Mouse (Mus musculus) heart, postnatal 0 days (tissue): ENCODE data around the gene Ttbk2. TPM values are rescaled to one million over a fixed set of nuclear protein-coding genes. Genes with fewer than 3 reads are reported as not detected.

Source experiments
- ATAC-seq: fragments of 200-750 bp; cut with Nextera tagmentation; 2 replicates; pipeline ENCODE4 v1.8.0; 2017; ENCODE audit warnings: low read depth, moderate number of reproducible peaks, moderate library complexity; ENCODE audit not compliant: insufficient read depth
- DNase-seq: peaks from one replicate; pipeline ENCODE4 v3.0.0-alpha.2; 2016; ENCODE audit warnings: low spot score
- H3K27ac ChIP-seq: fragments of 300-500 bp; sonication (generic); 2 replicates; pipeline ENCODE4 v1.5.1; 2014; ENCODE audit warnings: low read depth, mild to moderate bottlenecking
- H3K27me3 ChIP-seq: fragments of 300-500 bp; sonication (generic); 2 replicates; pipeline ENCODE4 v1.6.1; 2014; ENCODE audit warnings: low read length, mixed read lengths; ENCODE audit not compliant: control insufficient read depth, insufficient read depth
- H3K36me3 ChIP-seq: fragments of 300-500 bp; sonication (generic); replicated peaks from 2 replicates; pipeline ENCODE4 v1.6.1; 2014; ENCODE audit warnings: low read length, mixed read lengths; ENCODE audit not compliant: control insufficient read depth, insufficient read depth
- H3K4me1 ChIP-seq: fragments of 300-500 bp; sonication (generic); 2 replicates; pipeline ENCODE4 v1.6.1; 2014; ENCODE audit warnings: antibody characterized with exemption; ENCODE audit not compliant: control insufficient read depth, insufficient read depth
- H3K4me2 ChIP-seq: fragments of 300-500 bp; sonication (generic); 2 replicates; pipeline ENCODE4 v1.6.1; 2014; ENCODE audit warnings: low read depth, mild to moderate bottlenecking, low read length, moderate library complexity
- H3K4me3 ChIP-seq: fragments of 300-500 bp; sonication (generic); 2 replicates; pipeline ENCODE4 v1.5.1; 2014; ENCODE audit warnings: low read depth, low read length
- H3K9ac ChIP-seq: fragments of 300-500 bp; sonication (generic); replicated peaks from 2 replicates; pipeline ENCODE4 v1.6.1; 2014; ENCODE audit warnings: low read depth, low read length, mixed read lengths
- H3K9me3 ChIP-seq: fragments of 300-500 bp; sonication (generic); replicated peaks from 2 replicates; pipeline ENCODE4 v1.6.1; 2016; ENCODE audit warnings: low read length; ENCODE audit not compliant: control insufficient read depth
- CTCF ChIP-seq: IDR thresholded peaks from 2 replicates; pipeline ENCODE4 v1.5.1; 2016; ENCODE audit warnings: antibody characterized with exemption, control low read depth, low read depth
- EP300 ChIP-seq: IDR thresholded peaks from 2 replicates; pipeline ENCODE4 v1.6.1; 2016; ENCODE audit warnings: antibody characterized with exemption, low read depth
- WGBS: fragments of 180-500 bp; shearing (Covaris S2); extraction: QIAGEN DNeasy Blood & Tissue Kit; methylation state at CpG from one replicate; pipeline ENCODE4 v1.1.7; 2014; 5-methylcytosine and 5-hydroxymethylcytosine counted together
- polyA plus RNA-seq: library from polyadenylated mRNA; unstranded; fragments of >200 nt; fragmentation: Nextera tagmentation; extraction: Ambion mirVana; gene quantifications from 2 replicates; pipeline ENCODE4 v1.2.1, GENCODE M21; 2015
- total RNA-seq: library from RNA; depleted of rRNA; stranded (reverse); fragments of >200 nt; gene quantifications from 2 replicates; pipeline ENCODE4 v1.2.3, GENCODE M21; 2014; ENCODE audit warnings: low replicate concordance; rRNA removed

Ttbk2 gene
- 5.8 and 14.5 TPM in 2 replicates for total RNA-seq
- polyA plus RNA-seq = 1.4 and 1.8 TPM in 2 replicates

DNA sequence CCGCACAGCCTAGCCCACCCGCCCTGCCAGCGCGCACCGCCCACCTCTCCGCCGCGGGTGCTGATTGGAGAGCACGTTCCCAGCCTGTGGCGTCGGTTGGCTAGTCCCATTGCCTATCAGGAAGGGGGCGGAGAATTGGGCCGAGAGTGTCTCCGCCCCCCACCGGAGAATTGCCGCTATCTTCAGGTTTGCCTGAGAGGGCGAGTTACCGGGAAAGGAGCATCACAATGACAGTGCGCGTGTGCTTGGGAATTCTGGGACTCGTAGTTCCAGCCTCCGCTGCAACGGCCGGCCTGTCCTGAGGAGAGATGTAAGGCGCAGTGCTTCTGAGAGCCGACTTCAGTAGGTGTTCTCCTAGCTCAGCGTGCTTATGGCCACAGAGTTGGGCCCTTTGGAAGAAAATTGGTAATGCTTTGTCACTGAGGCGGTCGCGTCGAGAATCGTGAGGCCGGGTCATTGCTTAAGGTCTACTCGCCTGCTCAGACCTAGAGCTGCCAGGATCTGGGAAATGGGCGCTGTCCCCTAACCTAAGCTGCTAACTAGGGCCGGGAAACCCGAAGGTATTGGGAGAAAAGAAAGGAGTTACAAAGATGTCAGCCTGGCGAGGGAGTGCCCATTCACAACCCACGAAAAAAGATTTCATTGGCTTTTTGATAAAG, at the start of gene Ttbk2:
TSS of gene Ttbk2 (minus strand) at position 181 of the 659 bp plus-strand sequence.
- TF ChIP-seq CTCF (peak; percentile 34), EP300 (no peak)
- H3K9ac ChIP-seq = peak within 1 kb of the TSS; percentile 69
- DNase-seq (peak; percentile 99), ATAC-seq (peak; percentile 100)
- peak within 1 kb of the TSS; percentile 58 for H3K27ac ChIP-seq
- no peaks in the 10 kb centered on the region for H3K27me3 ChIP-seq
- H3K4me1 ChIP-seq = peaks cover 8% of the 10 kb centered on the region; the same call in 1 of the 2 replicates
- peak within 1 kb of the TSS; percentile 86 for H3K4me3 ChIP-seq
- no peaks in the 10 kb centered on the region for H3K9me3 ChIP-seq
- no peaks in the 10 kb centered on the region for H3K36me3 ChIP-seq
- peak within 1 kb of the TSS; percentile 82 for H3K4me2 ChIP-seq
- under 1% methylated on average over 39 of the region's 39 CpGs for WGBS

GRCm38 (mm10) chr2:120896361-120896760, 46.0 kb upstream of the Ttbk2 start:
- WGBS = 96% methylated on average over 3 of the region's 3 CpGs
- Histone ChIP-seq H3K27me3 (no peaks in the 10 kb centered on the region), H3K4me2 (no peak overlapping the region), H3K4me1 (no peaks in the 10 kb centered on the region), H3K4me3 (no peak overlapping the region), H3K9ac (no peak overlapping the region), H3K9me3 (no peaks in the 10 kb centered on the region), H3K36me3 (peaks cover 90% of the 10 kb centered on the region), H3K27ac (no peak overlapping the region)
- DNase-seq = no peak
- no peak for ATAC-seq
- TF ChIP-seq EP300 = no peak
- no peak for TF ChIP-seq CTCF

DNA sequence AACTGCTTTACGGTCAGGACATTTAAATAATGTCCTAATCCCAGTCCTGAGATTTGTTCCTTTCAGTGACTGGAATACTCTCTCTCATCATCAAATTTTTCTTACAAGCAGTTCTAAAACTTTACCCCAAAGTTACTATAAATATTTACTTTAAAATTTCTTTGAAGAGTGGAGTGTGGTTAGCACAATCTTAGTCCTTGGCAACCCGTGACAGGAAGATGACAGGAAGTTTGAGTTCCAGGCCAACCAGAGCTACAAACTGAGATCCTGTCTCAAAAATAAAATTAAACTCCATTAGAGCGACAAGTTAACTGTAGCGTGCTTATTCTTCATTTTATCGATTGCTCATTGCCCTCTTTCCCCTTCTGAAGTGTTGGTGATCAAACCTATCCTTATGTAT, 37.2 kb upstream of the Ttbk2 start:
- WGBS = 91% methylated on average over 5 of the region's 5 CpGs
- Histone ChIP-seq H3K9me3 (no peaks in the 10 kb centered on the region), H3K9ac (no peak overlapping the region), H3K36me3 (peaks cover 52% of the 10 kb centered on the region), H3K4me3 (no peak overlapping the region), H3K27me3 (no peaks in the 10 kb centered on the region), H3K4me2 (no peak overlapping the region), H3K4me1 (no peaks in the 10 kb centered on the region), H3K27ac (no peak overlapping the region)
- TF ChIP-seq CTCF (no peak), EP300 (no peak)
- ATAC-seq (no peak), DNase-seq (no peak)

DNA sequence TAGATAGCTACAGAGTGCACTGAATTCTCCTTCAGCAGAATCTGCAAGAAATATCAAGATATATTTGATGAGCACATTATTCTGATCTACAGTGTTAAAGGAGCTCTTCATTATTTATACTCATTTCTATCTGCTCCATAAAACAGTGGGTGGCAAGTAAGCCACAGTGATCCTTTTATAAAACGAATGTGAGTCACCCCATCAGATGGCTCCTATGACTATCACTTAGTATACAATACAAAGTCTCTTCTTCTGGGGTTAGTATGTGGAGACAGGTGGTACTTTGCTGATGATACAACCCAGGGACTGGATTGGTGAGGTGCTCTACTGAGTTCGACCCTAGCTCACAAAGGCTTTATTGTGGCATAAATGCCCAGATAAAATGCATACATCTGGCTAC, 22.8 kb upstream of the Ttbk2 start:
- TF ChIP-seq CTCF (no peak), EP300 (no peak)
- Histone ChIP-seq H3K4me1 (no peaks in the 10 kb centered on the region), H3K4me3 (no peak overlapping the region), H3K27ac (no peak overlapping the region), H3K9me3 (no peaks in the 10 kb centered on the region), H3K9ac (no peak overlapping the region), H3K4me2 (no peak overlapping the region), H3K36me3 (peaks cover 54% of the 10 kb centered on the region), H3K27me3 (no peaks in the 10 kb centered on the region)
- DNase-seq (no peak), ATAC-seq (no peak)
- 80% methylated on average over 2 of the region's 2 CpGs for WGBS

DNA sequence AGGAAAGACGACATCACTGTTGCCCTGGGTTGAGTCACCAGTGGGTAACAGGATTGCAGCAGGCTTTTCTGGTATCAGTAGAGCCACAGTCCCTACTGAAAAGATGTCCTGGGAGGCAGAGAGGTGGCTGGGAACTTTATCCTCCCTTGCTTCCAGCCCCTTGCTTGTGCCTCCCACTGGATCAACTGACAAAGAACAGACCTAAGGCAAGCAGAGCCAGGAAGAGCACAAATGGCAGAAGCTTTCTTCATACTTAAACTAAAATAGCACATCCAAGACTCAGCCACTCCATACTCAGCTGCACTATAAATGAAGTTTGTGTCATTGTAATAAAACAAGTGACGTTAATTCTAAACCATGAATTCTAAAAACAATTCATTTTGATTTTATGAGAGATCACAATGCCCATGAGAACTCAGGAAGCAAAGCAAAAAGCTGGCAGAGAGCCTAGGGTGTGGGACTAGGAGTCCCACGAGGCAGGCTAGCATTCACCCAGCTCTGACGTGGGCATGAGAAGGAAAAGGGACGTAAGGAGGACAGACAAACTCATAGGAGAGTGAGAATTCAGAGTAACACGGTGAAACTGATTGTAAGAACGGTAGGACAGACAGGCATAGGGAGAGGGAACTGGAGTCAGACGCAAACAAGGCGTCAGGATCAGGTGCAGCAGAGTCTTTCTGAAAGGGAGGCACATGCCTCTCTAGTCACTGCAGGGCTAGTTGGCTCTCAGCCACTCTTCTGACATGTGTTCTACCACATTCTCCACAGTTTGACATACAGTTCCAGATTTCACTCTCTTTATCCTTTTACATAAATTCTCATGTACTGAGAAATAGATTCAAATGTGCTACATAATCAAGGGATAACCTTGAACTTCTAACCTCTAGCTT, 21.3 kb upstream of the Ttbk2 start:
- DNase-seq (peak; percentile 57), ATAC-seq (peak; percentile 80)
- TF ChIP-seq CTCF (no peak), EP300 (no peak)
- Histone ChIP-seq H3K9ac (no peak overlapping the region), H3K4me2 (no peak overlapping the region), H3K27ac (peak overlapping the region; percentile 80), H3K36me3 (peaks cover 42% of the 10 kb centered on the region), H3K9me3 (no peaks in the 10 kb centered on the region), H3K4me3 (no peak overlapping the region), H3K4me1 (no peaks in the 10 kb centered on the region), H3K27me3 (no peaks in the 10 kb centered on the region)
- 18% methylated on average over 9 of the region's 9 CpGs for WGBS
